16 mouse cellular contexts compared by ENCODE assay signal in genomic region chr16:95682431-95682892, GRCm38 (mm10). TPM values are rescaled to one million over a fixed set of nuclear protein-coding genes. Genes with fewer than 3 reads are reported as not detected.
A peak's percentile ranks its signal among the peaks of the same experiment; 100 is the strongest.
DNase-seq lines count a peak whose midpoint lies in the region; ATAC-seq lines count a peak whose summit lies in the region.
"Had no signal": no experiment of that assay in that cellular context is flagged by ENCODE, and none has a peak within 500 bp of the region (broad histone marks: within the 10 kb centered on the region; RNA-seq: fewer than 3 reads in every experiment).

No protein-coding gene starts in this region.

- ATAC-seq in liver, embryonic 13.5 days (ENCODE audit: low read depth), result peak; percentile 81
- ATAC-seq: hindbrain, embryonic 16.5 days had no signal

- H3K9me3 ChIP-seq in liver, embryonic 13.5 days (replicated peaks), result no peaks in the 10 kb centered on the region
- H3K9me3 ChIP-seq: heart, embryonic 15.5 days had no signal

- peak; percentile 69 for DNase-seq in kidney, adult 11 months
- no peak for DNase-seq in kidney, postnatal 10 days
- DNase-seq in urinary bladder, postnatal 36 days (ENCODE audit: low spot score in 2 of 2), result peak; percentile 74 to 78
- DNase-seq in urinary bladder, postnatal 10 days (ENCODE audit: low spot score), result no peak
- no peak for DNase-seq in liver, embryonic 13.5 days
- DNase-seq in yolk sac, embryonic 10.5 days (ENCODE audit: low spot score), result peak; percentile 85
- DNase-seq in spleen, adult 18-20 months, result no peak
- DNase-seq in Muller cell, postnatal 12 days (ENCODE audit: inconsistent ontology term), result no peak
- DNase-seq: cerebellum, adult 8-10 months; gastrocnemius, postnatal 14 days; layer of hippocampus, adult 9-11 months; lung, embryonic 14.5 days; retina, postnatal 1 day had no signal

- no peaks in the 10 kb centered on the region for H3K27me3 ChIP-seq in liver, embryonic 13.5 days
- H3K27me3 ChIP-seq: heart, embryonic 15.5 days had no signal

- H3K4me2 ChIP-seq in liver, embryonic 13.5 days, result no peak overlapping the region
- H3K4me2 ChIP-seq: heart, embryonic 15.5 days; lung, embryonic 14.5 days had no signal

- H3K4me3 ChIP-seq in liver, embryonic 13.5 days (replicated peaks), result no peak overlapping the region
- H3K4me3 ChIP-seq: erythroblast, embryonic 14.5 days; heart, embryonic 15.5 days had no signal

- WGBS in liver, embryonic 13.5 days (ENCODE audit: insufficient replicate concordance), result 55% methylated on average over 6 of the region's 6 CpGs

- H3K36me3 ChIP-seq in liver, embryonic 13.5 days, result no peaks in the 10 kb centered on the region
- H3K36me3 ChIP-seq: heart, embryonic 15.5 days had no signal

- H3K4me1 ChIP-seq in liver, embryonic 13.5 days (replicated peaks), result peaks cover 12% of the 10 kb centered on the region
- H3K4me1 ChIP-seq: heart, embryonic 15.5 days had no signal

- peak overlapping the region; percentile 66; the same call in 1 of the 2 replicates for H3K27ac ChIP-seq in liver, embryonic 13.5 days
- H3K27ac ChIP-seq: heart, embryonic 15.5 days had no signal

- H3K9ac ChIP-seq in liver, embryonic 13.5 days, result no peak overlapping the region
- H3K9ac ChIP-seq: heart, embryonic 15.5 days; lung, embryonic 14.5 days had no signal

RNA-seq across cellular contexts. Expression of gene Ets2, which starts 19.4 kb away (rescaled TPM):
- polyA plus RNA-seq in liver, embryonic 13.5 days (2015; fragmentation: Nextera tagmentation; extraction: Ambion mirVana), result 10.2 and 13.3 TPM in 2 replicates

Comparison
In these comparisons a context has a peak if more than half of its experiments do, and no peak if none do; other contexts are left out.
1. DNase-seq: peak in kidney, adult 11 months (single experiment), urinary bladder, postnatal 36 days (2 of 2) and yolk sac, embryonic 10.5 days (single experiment); none in kidney, postnatal 10 days (single experiment), urinary bladder, postnatal 10 days (single experiment), liver, embryonic 13.5 days (single experiment), spleen, adult 18-20 months (0 of 2) and Muller cell, postnatal 12 days (single experiment).